Comparison of ENCODE assay signal across 8 mouse cellular contexts in genomic region chr19:8888511-8889385, GRCm38 (mm10). TPM values are rescaled to one million over a fixed set of nuclear protein-coding genes. Genes with fewer than 3 reads are reported as not detected.
A peak's percentile ranks its signal among the peaks of the same experiment; 100 is the strongest.
DNase-seq lines count a peak whose midpoint lies in the region; ATAC-seq and TF ChIP-seq lines count a peak whose summit lies in the region.

1810009A15Rik (plus strand) TSS chr19:8888853.
Gm49416 (plus strand) TSS chr19:8888926.

- DNase-seq in brain, embryonic 14.5 days (ENCODE audit: low read depth): peak; percentile 99
- DNase-seq in kidney, postnatal 10 days: peak; percentile 97
- DNase-seq in natural killer cell, adult 2 months (ENCODE audit: low spot score in 2 of 2): peak; percentile 91 to 93

- H3ac ChIP-seq in C2C12 (ENCODE audit: control insufficient read depth, insufficient read length, low read depth): peak within 1 kb of the TSS; percentile 99

- peak within 1 kb of the TSS; percentile 89 for H3K9ac ChIP-seq in heart, embryonic 13.5 days
- peak within 1 kb of the TSS; percentile 89 for H3K9ac ChIP-seq in liver, embryonic 12.5 days
- peak within 1 kb of the TSS; percentile 55; the same call in 1 of the 2 replicates for H3K9ac ChIP-seq in stomach, embryonic 15.5 days

- peak within 1 kb of the TSS; percentile 87 for H3K4me2 ChIP-seq in heart, embryonic 13.5 days
- peak within 1 kb of the TSS; percentile 77 for H3K4me2 ChIP-seq in liver, embryonic 12.5 days
- H3K4me2 ChIP-seq in stomach, embryonic 15.5 days: peak within 1 kb of the TSS; percentile 57

- H3K79me2 ChIP-seq in C2C12 (ENCODE audit: control insufficient read depth, insufficient read depth): peaks cover 54% of the 10 kb centered on the region

- peak; percentile 60; the same call in 1 of the 2 replicates for TF ChIP-seq POLR2A in brain, embryonic 14.5 days (IDR thresholded peaks at IDR 0.05; ENCODE audit: borderline replicate concordance, extremely low read depth, insufficient read depth, insufficient read length, poor library complexity, severe bottlenecking)

- TF ChIP-seq CTCF in C2C12 (IDR thresholded peaks at IDR 0.05; ENCODE audit: control insufficient read depth, insufficient read depth, insufficient read length): no peak
- TF ChIP-seq CTCF in brain, embryonic 14.5 days (IDR thresholded peaks at IDR 0.05; ENCODE audit: borderline replicate concordance, extremely low read depth, insufficient read depth, insufficient read length): no peak

- H3K36me3 ChIP-seq in C2C12 (ENCODE audit: control insufficient read depth, insufficient read depth): peaks cover 28% of the 10 kb centered on the region
- peaks cover 20% of the 10 kb centered on the region for H3K36me3 ChIP-seq in erythroblast, embryonic 14.5 days (ENCODE audit: control insufficient read depth)
- H3K36me3 ChIP-seq in heart, embryonic 13.5 days: peaks cover 15% of the 10 kb centered on the region
- peaks cover 17% of the 10 kb centered on the region for H3K36me3 ChIP-seq in liver, embryonic 12.5 days
- H3K36me3 ChIP-seq in stomach, embryonic 15.5 days: 0 out of 2 replicates have a peak, but pooled peaks cover 4% of the 10 kb centered on the region

- WGBS in heart, embryonic 13.5 days: under 1% methylated on average over 58 of the region's 58 CpGs
- under 1% methylated on average over 58 of the region's 58 CpGs for WGBS in liver, embryonic 12.5 days (ENCODE audit: insufficient replicate concordance)
- under 1% methylated on average over 58 of the region's 58 CpGs for WGBS in stomach, embryonic 15.5 days

- peaks cover 25% of the 10 kb centered on the region for H3K79me3 ChIP-seq in C2C12 (ENCODE audit: low read depth)

- peak within 1 kb of the TSS; percentile 89 for H3K27ac ChIP-seq in heart, embryonic 13.5 days (replicated peaks)
- peak within 1 kb of the TSS; percentile 89 for H3K27ac ChIP-seq in liver, embryonic 12.5 days
- peak within 1 kb of the TSS; percentile 85 for H3K27ac ChIP-seq in stomach, embryonic 15.5 days

- peak within 1 kb of the TSS; percentile 76 for H3K4me3 ChIP-seq in C2C12 (ENCODE audit: insufficient read depth, poor library complexity, severe bottlenecking)
- peak within 1 kb of the TSS; percentile 72 for H3K4me3 ChIP-seq in erythroblast, embryonic 14.5 days (replicated peaks)
- H3K4me3 ChIP-seq in heart, embryonic 13.5 days: peak within 1 kb of the TSS; percentile 80
- peak within 1 kb of the TSS; percentile 81 for H3K4me3 ChIP-seq in liver, embryonic 12.5 days
- H3K4me3 ChIP-seq in stomach, embryonic 15.5 days (replicated peaks): peak within 1 kb of the TSS; percentile 59

- H3K9me3 ChIP-seq in erythroblast, embryonic 14.5 days (ENCODE audit: control insufficient read depth, low read length): no peaks in the 10 kb centered on the region
- H3K9me3 ChIP-seq in heart, embryonic 13.5 days: no peaks in the 10 kb centered on the region
- no peaks in the 10 kb centered on the region for H3K9me3 ChIP-seq in liver, embryonic 12.5 days (replicated peaks)
- no peaks in the 10 kb centered on the region for H3K9me3 ChIP-seq in stomach, embryonic 15.5 days

- H3K27me3 ChIP-seq in C2C12 (ENCODE audit: control insufficient read depth, insufficient read depth, insufficient read length): no peaks in the 10 kb centered on the region
- no peaks in the 10 kb centered on the region for H3K27me3 ChIP-seq in erythroblast, embryonic 14.5 days (ENCODE audit: control insufficient read depth)
- H3K27me3 ChIP-seq in heart, embryonic 13.5 days (replicated peaks): no peaks in the 10 kb centered on the region
- H3K27me3 ChIP-seq in liver, embryonic 12.5 days (replicated peaks): no peaks in the 10 kb centered on the region
- H3K27me3 ChIP-seq in stomach, embryonic 15.5 days (replicated peaks): no peaks in the 10 kb centered on the region

- peak; percentile 85 for ATAC-seq in heart, embryonic 13.5 days (ENCODE audit: extremely low read depth, insufficient number of reproducible peaks, low FRiP score, low TSS enrichment)
- ATAC-seq in liver, embryonic 12.5 days: peak; percentile 90
- peak; percentile 95 for ATAC-seq in stomach, embryonic 15.5 days (ENCODE audit: insufficient read depth, low FRiP score, low read depth)

- peaks cover 63% of the 10 kb centered on the region for H3K4me1 ChIP-seq in erythroblast, embryonic 14.5 days (ENCODE audit: control insufficient read depth)
- H3K4me1 ChIP-seq in heart, embryonic 13.5 days: peaks cover 28% of the 10 kb centered on the region
- peaks cover 50% of the 10 kb centered on the region for H3K4me1 ChIP-seq in liver, embryonic 12.5 days
- H3K4me1 ChIP-seq in stomach, embryonic 15.5 days: peaks cover 9% of the 10 kb centered on the region

TF ChIP-seq in C2C12, 6 proteins besides CTCF, POLR2A, EP300 and RAD21:
- TF ChIP-seq MYOG (IDR thresholded peaks at IDR 0.05; ENCODE audit: control insufficient read depth, extremely low read depth, insufficient read length) (no peak), FOSL1 (IDR thresholded peaks at IDR 0.05; ENCODE audit: insufficient read depth, low read length, poor library complexity, severe bottlenecking) (no peak), MAX (IDR thresholded peaks at IDR 0.05) (peak; percentile 87), CEBPB (IDR thresholded peaks at IDR 0.05; ENCODE audit: low read depth) (no peak)

RNA-seq across cellular contexts. Expression of gene 1810009A15Rik, which starts in this region (rescaled TPM):
- polyA plus RNA-seq in C2C12 (2012; fragmentation: generic; extraction: Trizol): 175 TPM
- 43.0 and 52.4 TPM in 2 replicates for polyA plus RNA-seq in brain, embryonic 14.5 days (2012; rRNA removed)
- polyA plus RNA-seq in erythroblast, embryonic 14.5 days (2012): 6.6 and 7.7 TPM in 2 replicates
- 61.9 and 71.3 TPM in 2 replicates for polyA plus RNA-seq in heart, embryonic 13.5 days (2015; fragmentation: Nextera tagmentation; extraction: Ambion mirVana)
- 107 and 111 TPM in 2 replicates for polyA plus RNA-seq in liver, embryonic 12.5 days (2016; fragmentation: Nextera tagmentation; extraction: Ambion mirVana)
- 82.3 and 82.9 TPM in 2 replicates for polyA plus RNA-seq in stomach, embryonic 15.5 days (2015; fragmentation: Nextera tagmentation; extraction: Ambion mirVana)

RNA-seq across cellular contexts. Expression of gene Gm49416, which starts in this region (rescaled TPM):
- 0.61 TPM for polyA plus RNA-seq in C2C12 (2012; fragmentation: generic; extraction: Trizol)
- polyA plus RNA-seq in brain, embryonic 14.5 days (2012; rRNA removed): 0.23 and 0.33 TPM in 2 replicates
- not detected in 2 replicates for polyA plus RNA-seq in erythroblast, embryonic 14.5 days (2012)
- not detected in 2 replicates for polyA plus RNA-seq in heart, embryonic 13.5 days (2015; fragmentation: Nextera tagmentation; extraction: Ambion mirVana)
- not detected in 2 replicates for polyA plus RNA-seq in liver, embryonic 12.5 days (2016; fragmentation: Nextera tagmentation; extraction: Ambion mirVana)
- polyA plus RNA-seq in stomach, embryonic 15.5 days (2015; fragmentation: Nextera tagmentation; extraction: Ambion mirVana): not detected in 2 replicates

Comparison
In these comparisons a context has a peak if more than half of its experiments do, and no peak if none do; other contexts are left out.
1. Peak in every context shown above with its lines: DNase-seq, ATAC-seq, H3K4me3 ChIP-seq and H3K27ac ChIP-seq.